Mouse (Mus musculus): ENCODE data around the gene Rnaseh2c. TPM values are rescaled to one million over a fixed set of nuclear protein-coding genes. Genes with fewer than 3 reads are reported as not detected.

Rnaseh2c gene
- total RNA-seq, 1 experiment, result 99.5 TPM

GRCm38 (mm10) chr19:5637069-5638047 is 35.7 kb downstream of the Rnaseh2c start, which contains the start of gene Rela:
TSS of gene Rela (plus strand) at chr19:5637483.
- peak; percentile 68 for DNase-seq (ENCODE audit: low read depth, low spot score)
- Histone ChIP-seq H3K9me3 (ENCODE audit: control insufficient read depth, insufficient read depth, low read depth, low read length) (no peaks in the 10 kb centered on the region), H3K27ac (ENCODE audit: insufficient read depth, low read depth, low read length, poor library complexity, severe bottlenecking) (peak within 1 kb of the TSS; percentile 48), H3K36me3 (ENCODE audit: control insufficient read depth, insufficient read depth, low read length, poor library complexity, severe bottlenecking) (peaks cover 12% of the 10 kb centered on the region), H3K4me3 (ENCODE audit: insufficient read depth in 1 of 2, low read depth in 1 of 2, low read length in 2 of 2, poor library complexity in 1 of 2, severe bottlenecking in 1 of 2) (peak within 1 kb of the TSS; percentile 75 to 79), H3K9ac (ENCODE audit: insufficient read depth, low read depth, low read length, poor library complexity, severe bottlenecking) (peak within 1 kb of the TSS; percentile 90), H3K4me1 (ENCODE audit: control insufficient read depth in 2 of 2, insufficient read depth in 2 of 2, low read length in 2 of 2, poor library complexity in 1 of 2) (peaks cover 0 to 10% of the 10 kb centered on the region in 2 experiments; a peak in 1 of 4 replicates)
- TF ChIP-seq MAFK (IDR thresholded peaks at IDR 0.05; ENCODE audit: insufficient read depth, low read depth, low read length) (no peak), HCFC1 (IDR thresholded peaks at IDR 0.05; ENCODE audit: borderline replicate concordance, insufficient read depth, low read length) (no peak; the same call in 1 of the 2 replicates), CHD2 (IDR thresholded peaks at IDR 0.05; ENCODE audit: low read depth, low read length) (no peak), ZNF384 (IDR thresholded peaks at IDR 0.05; ENCODE audit: low read depth, low read length) (no peak)
- in situ Hi-C loops (cut with MboI; ENCODE audit: low sequenced_read_pairs in 2 of 2, unreplicated experiment in 2 of 2), result no loop called here

- no peak for TF ChIP-seq CHD2 (IDR thresholded peaks at IDR 0.05; ENCODE audit: low read depth, low read length)
- TF ChIP-seq MAFK (IDR thresholded peaks at IDR 0.05; ENCODE audit: insufficient read depth, low read depth, low read length), result no peak
- TF ChIP-seq ZNF384 (IDR thresholded peaks at IDR 0.05; ENCODE audit: low read depth, low read length), result no peak
- no peak for TF ChIP-seq ZC3H11A (IDR thresholded peaks at IDR 0.05; ENCODE audit: borderline replicate concordance, low read depth, low read length)
- no peak for TF ChIP-seq HCFC1 (IDR thresholded peaks at IDR 0.05; ENCODE audit: borderline replicate concordance, insufficient read depth, low read length)
- Histone ChIP-seq H3K9ac (ENCODE audit: insufficient read depth, low read depth, low read length, poor library complexity, severe bottlenecking) (peak overlapping the region; percentile 90; the same call in 1 of the 2 replicates), H3K4me1 (ENCODE audit: control insufficient read depth in 2 of 2, insufficient read depth in 2 of 2, low read length in 2 of 2, poor library complexity in 1 of 2) (peaks cover 0 to 10% of the 10 kb centered on the region in 2 experiments; a peak in 1 of 4 replicates), H3K9me3 (ENCODE audit: control insufficient read depth, insufficient read depth, low read depth, low read length) (no peaks in the 10 kb centered on the region), H3K27ac (ENCODE audit: insufficient read depth, low read depth, low read length, poor library complexity, severe bottlenecking) (no peak overlapping the region), H3K36me3 (ENCODE audit: control insufficient read depth, insufficient read depth, low read length, poor library complexity, severe bottlenecking) (peaks cover 16% of the 10 kb centered on the region), H3K4me3 (ENCODE audit: insufficient read depth in 1 of 2, low read depth in 1 of 2, low read length in 2 of 2, poor library complexity in 1 of 2, severe bottlenecking in 1 of 2) (peak overlapping the region in 1 of 2 experiments; percentile 75; a peak in 1 of 4 replicates)
- in situ Hi-C loops (cut with MboI; ENCODE audit: low sequenced_read_pairs in 2 of 2, unreplicated experiment in 2 of 2), result no loop called here
- DNase-seq (ENCODE audit: low read depth, low spot score), result no peak
These were observed 36.8 kb downstream of the Rnaseh2c start for GRCm38 (mm10) chr19:5638416-5639005.

- peaks cover 0 to 10% of the 10 kb centered on the region in 2 experiments; a peak in 1 of 4 replicates for H3K4me1 ChIP-seq (ENCODE audit: control insufficient read depth in 2 of 2, insufficient read depth in 2 of 2, low read length in 2 of 2, poor library complexity in 1 of 2)
- no peak overlapping the region for H3K4me3 ChIP-seq (ENCODE audit: insufficient read depth in 1 of 2, low read depth in 1 of 2, low read length in 2 of 2, poor library complexity in 1 of 2, severe bottlenecking in 1 of 2)
- in situ Hi-C loops (cut with MboI; ENCODE audit: low sequenced_read_pairs in 2 of 2, unreplicated experiment in 2 of 2), result no loop called here
- no peak overlapping the region for H3K27ac ChIP-seq (ENCODE audit: insufficient read depth, low read depth, low read length, poor library complexity, severe bottlenecking)
- H3K9me3 ChIP-seq (ENCODE audit: control insufficient read depth, insufficient read depth, low read depth, low read length), result no peaks in the 10 kb centered on the region
- no peak for TF ChIP-seq MAFK (IDR thresholded peaks at IDR 0.05; ENCODE audit: insufficient read depth, low read depth, low read length)
- TF ChIP-seq ZC3H11A (IDR thresholded peaks at IDR 0.05; ENCODE audit: borderline replicate concordance, low read depth, low read length), result no peak
- no peak for TF ChIP-seq ZNF384 (IDR thresholded peaks at IDR 0.05; ENCODE audit: low read depth, low read length)
- no peak for TF ChIP-seq HCFC1 (IDR thresholded peaks at IDR 0.05; ENCODE audit: borderline replicate concordance, insufficient read depth, low read length)
- TF ChIP-seq CHD2 (IDR thresholded peaks at IDR 0.05; ENCODE audit: low read depth, low read length), result no peak
- DNase-seq (ENCODE audit: low read depth, low spot score), result no peak
- H3K36me3 ChIP-seq (ENCODE audit: control insufficient read depth, insufficient read depth, low read length, poor library complexity, severe bottlenecking), result peaks cover 20% of the 10 kb centered on the region
- H3K9ac ChIP-seq (ENCODE audit: insufficient read depth, low read depth, low read length, poor library complexity, severe bottlenecking), result no peak overlapping the region
These were observed 38.7 kb downstream of the Rnaseh2c start for GRCm38 (mm10) chr19:5640339-5640738.

GRCm38 (mm10) chr19:5641021-5641420 is 39.3 kb downstream of the Rnaseh2c start:
- H3K9ac ChIP-seq (ENCODE audit: insufficient read depth, low read depth, low read length, poor library complexity, severe bottlenecking), result no peak overlapping the region; the same call in 1 of the 2 replicates
- H3K36me3 ChIP-seq (ENCODE audit: control insufficient read depth, insufficient read depth, low read length, poor library complexity, severe bottlenecking), result peaks cover 23% of the 10 kb centered on the region
- in situ Hi-C loops (cut with MboI; ENCODE audit: low sequenced_read_pairs in 2 of 2, unreplicated experiment in 2 of 2), result no loop called here
- H3K9me3 ChIP-seq (ENCODE audit: control insufficient read depth, insufficient read depth, low read depth, low read length), result no peaks in the 10 kb centered on the region
- H3K4me1 ChIP-seq (ENCODE audit: control insufficient read depth in 2 of 2, insufficient read depth in 2 of 2, low read length in 2 of 2, poor library complexity in 1 of 2), result peaks cover 0 to 10% of the 10 kb centered on the region in 2 experiments; a peak in 1 of 4 replicates
- no peak overlapping the region for H3K27ac ChIP-seq (ENCODE audit: insufficient read depth, low read depth, low read length, poor library complexity, severe bottlenecking)
- TF ChIP-seq ZC3H11A (IDR thresholded peaks at IDR 0.05; ENCODE audit: borderline replicate concordance, low read depth, low read length) (no peak), CHD2 (IDR thresholded peaks at IDR 0.05; ENCODE audit: low read depth, low read length) (no peak), MAFK (IDR thresholded peaks at IDR 0.05; ENCODE audit: insufficient read depth, low read depth, low read length) (no peak), ZNF384 (IDR thresholded peaks at IDR 0.05; ENCODE audit: low read depth, low read length) (no peak), HCFC1 (IDR thresholded peaks at IDR 0.05; ENCODE audit: borderline replicate concordance, insufficient read depth, low read length) (no peak)
- 0 out of 4 replicates have a peak overlapping the region, but pooled peaks of 1 of the 2 experiments have one; percentile 0 for H3K4me3 ChIP-seq (ENCODE audit: insufficient read depth in 1 of 2, low read depth in 1 of 2, low read length in 2 of 2, poor library complexity in 1 of 2, severe bottlenecking in 1 of 2)
- DNase-seq (ENCODE audit: low read depth, low spot score), result no peak
